Mouse (Mus musculus) midbrain, embryonic 11.5 days (tissue): ENCODE results near the gene Zw10. TPM values are rescaled to one million over a fixed set of nuclear protein-coding genes. Genes with fewer than 3 reads are reported as not detected.

Source experiments
- ATAC-seq: fragments of 200-750 bp; cut with Nextera tagmentation; 2 replicates; pipeline ENCODE4 v1.8.0; 2017; ENCODE audit warnings: moderate TSS enrichment, moderate library complexity; ENCODE audit not compliant: low FRiP score
- DNase-seq: peaks from one replicate; pipeline ENCODE4 v3.0.0; 2015; ENCODE audit warnings: low spot score; ENCODE audit errors: missing footprints
- H3K27ac ChIP-seq: fragments of 300-500 bp; sonication (generic); 2 replicates; pipeline ENCODE4 v1.5.1; 2014; ENCODE audit warnings: low read depth, low read length
- H3K27me3 ChIP-seq: fragments of 300-500 bp; sonication (generic); 2 replicates; pipeline ENCODE4 v1.6.1; 2014; ENCODE audit warnings: mild to moderate bottlenecking, low read length, moderate library complexity, mixed read lengths; ENCODE audit not compliant: control insufficient read depth, insufficient read depth
- H3K36me3 ChIP-seq: fragments of 300-500 bp; sonication (generic); 2 replicates; pipeline ENCODE4 v1.6.1; 2014; ENCODE audit warnings: mild to moderate bottlenecking, low read length, moderate library complexity, mixed read lengths; ENCODE audit not compliant: control insufficient read depth, insufficient read depth
- H3K4me1 ChIP-seq: fragments of 300-500 bp; sonication (generic); 2 replicates; pipeline ENCODE4 v1.6.1; 2014; ENCODE audit warnings: low read length; ENCODE audit not compliant: control insufficient read depth, insufficient read depth
- H3K4me2 ChIP-seq: fragments of 300-500 bp; sonication (generic); 2 replicates; pipeline ENCODE4 v1.6.1; 2014; ENCODE audit warnings: mild to moderate bottlenecking, moderate library complexity
- H3K4me3 ChIP-seq: fragments of 300-500 bp; sonication (generic); 2 replicates; pipeline ENCODE4 v1.5.1; 2014; ENCODE audit warnings: low read depth, low read length
- H3K9ac ChIP-seq: fragments of 300-500 bp; sonication (generic); 2 replicates; pipeline ENCODE4 v1.6.1; 2014; ENCODE audit warnings: low read length
- H3K9me3 ChIP-seq: fragments of 300-500 bp; sonication (generic); 2 replicates; pipeline ENCODE4 v1.6.1; 2016; ENCODE audit warnings: low read length; ENCODE audit not compliant: control insufficient read depth
- WGBS: fragments of 180-500 bp; shearing (Covaris S2); extraction: QIAGEN DNeasy Blood & Tissue Kit; methylation state at CpG from one replicate; pipeline ENCODE4 v1.1.7; 2014; 5-methylcytosine and 5-hydroxymethylcytosine counted together
- polyA plus RNA-seq: library from polyadenylated mRNA; unstranded; fragments of >200 nt; fragmentation: Nextera tagmentation; extraction: Ambion mirVana; gene quantifications from 2 replicates; pipeline ENCODE4 v1.2.1, GENCODE M21; 2014

Zw10 gene
- polyA plus RNA-seq, 1 experiment from 2014 or later = 56.1 TPM

GRCm38 (mm10) chr9:49076847-49077246 lies 21.4 kb downstream of the Zw10 start:
- 94% methylated on average over 3 of the region's 3 CpGs for WGBS
- no peak overlapping the region for H3K4me3 ChIP-seq
- H3K4me1 ChIP-seq = no peaks in the 10 kb centered on the region
- no peak overlapping the region for H3K9ac ChIP-seq
- H3K4me2 ChIP-seq = no peak overlapping the region
- no peak overlapping the region for H3K27ac ChIP-seq
- no peaks in the 10 kb centered on the region for H3K9me3 ChIP-seq
- no peak for DNase-seq
- H3K27me3 ChIP-seq = no peaks in the 10 kb centered on the region
- H3K36me3 ChIP-seq = peaks cover 20% of the 10 kb centered on the region
- ATAC-seq = no peak

- Histone ChIP-seq H3K4me3 (no peak within 1 kb of the TSS), H3K9ac (no peak within 1 kb of the TSS), H3K9me3 (no peaks in the 10 kb centered on the region), H3K27ac (no peak within 1 kb of the TSS), H3K4me1 (no peaks in the 10 kb centered on the region), H3K27me3 (no peaks in the 10 kb centered on the region), H3K36me3 (peaks cover 10% of the 10 kb centered on the region; the same call in 1 of the 2 replicates), H3K4me2 (no peak within 1 kb of the TSS)
- ATAC-seq (no peak), DNase-seq (peak; percentile 85)
- 65% methylated on average over 5 of the region's 5 CpGs for WGBS
Measured at GRCm38 (mm10) chr9:49081107-49081506, 25.7 kb downstream of the Zw10 start, which contains the start of gene Tmprss5. Gene Tmprss5, plus strand, starts transcription at chr9:49081260.

GRCm38 (mm10) chr9:49081561-49081960 lies 26.1 kb downstream of the Zw10 start:
- Histone ChIP-seq H3K9ac (no peak overlapping the region), H3K27me3 (no peaks in the 10 kb centered on the region)
- WGBS = 7% methylated on average over 4 of the region's 4 CpGs

GRCm38 (mm10) chr9:49087317-49087716 lies 31.9 kb downstream of the Zw10 start:
- Histone ChIP-seq H3K4me3 (no peak overlapping the region), H3K36me3 (no peaks in the 10 kb centered on the region), H3K4me1 (peaks cover 5% of the 10 kb centered on the region), H3K27me3 (no peaks in the 10 kb centered on the region), H3K27ac (no peak overlapping the region), H3K9ac (no peak overlapping the region), H3K4me2 (no peak overlapping the region), H3K9me3 (no peaks in the 10 kb centered on the region)
- peak; percentile 62 for ATAC-seq
- WGBS = 25% methylated on average over 11 of the region's 11 CpGs
- peak; percentile 87 for DNase-seq

More at GRCm38 (mm10) chr9:49081561-49081960, 26.1 kb downstream of the Zw10 start:
- no peak overlapping the region for H3K4me3 ChIP-seq
- H3K4me1 ChIP-seq = no peaks in the 10 kb centered on the region
- no peak overlapping the region for H3K4me2 ChIP-seq
- no peaks in the 10 kb centered on the region for H3K9me3 ChIP-seq
- H3K36me3 ChIP-seq = peaks cover 10% of the 10 kb centered on the region; the same call in 1 of the 2 replicates
- DNase-seq (peak; percentile 94), ATAC-seq (no peak)
- no peak overlapping the region for H3K27ac ChIP-seq

GRCm38 (mm10) chr9:49098871-49099270 lies 43.5 kb downstream of the Zw10 start:
- Histone ChIP-seq H3K4me2 (no peak overlapping the region), H3K9ac (no peak overlapping the region), H3K4me3 (no peak overlapping the region), H3K9me3 (no peaks in the 10 kb centered on the region), H3K4me1 (peaks cover 9% of the 10 kb centered on the region), H3K27ac (no peak overlapping the region), H3K27me3 (no peaks in the 10 kb centered on the region), H3K36me3 (no peaks in the 10 kb centered on the region)
- ATAC-seq (no peak), DNase-seq (no peak)
- 88% methylated on average over 3 of the region's 3 CpGs for WGBS

GRCm38 (mm10) chr9:49102328-49102727 lies 46.9 kb downstream of the Zw10 start:
- peak; percentile 93 for ATAC-seq
- 12% methylated on average over 1 of the region's 1 CpGs for WGBS
- DNase-seq = no peak

GRCm38 (mm10) chr9:49109101-49109500 lies 53.7 kb downstream of the Zw10 start:
- no peak for DNase-seq
- no peak for ATAC-seq
- Histone ChIP-seq H3K27ac (no peak overlapping the region), H3K9ac (no peak overlapping the region), H3K9me3 (no peaks in the 10 kb centered on the region), H3K4me1 (peaks cover 2% of the 10 kb centered on the region; the same call in 1 of the 2 replicates), H3K4me3 (no peak overlapping the region), H3K27me3 (no peaks in the 10 kb centered on the region), H3K36me3 (no peaks in the 10 kb centered on the region), H3K4me2 (no peak overlapping the region)
- WGBS = 45% methylated on average over 7 of the region's 7 CpGs

More at GRCm38 (mm10) chr9:49102328-49102727, 46.9 kb downstream of the Zw10 start:
- H3K36me3 ChIP-seq = no peaks in the 10 kb centered on the region
- no peak overlapping the region for H3K4me2 ChIP-seq
- H3K9ac ChIP-seq = no peak overlapping the region
- no peaks in the 10 kb centered on the region for H3K9me3 ChIP-seq
- H3K4me3 ChIP-seq = no peak overlapping the region
- H3K4me1 ChIP-seq = peaks cover 9% of the 10 kb centered on the region
- no peaks in the 10 kb centered on the region for H3K27me3 ChIP-seq
- no peak overlapping the region for H3K27ac ChIP-seq

GRCm38 (mm10) chr9:49110476-49111220 lies 55.2 kb downstream of the Zw10 start:
- no peaks in the 10 kb centered on the region for H3K36me3 ChIP-seq
- H3K4me3 ChIP-seq = no peak overlapping the region
- WGBS = 33% methylated on average over 6 of the region's 6 CpGs
- ATAC-seq = no peak
- no peak overlapping the region for H3K27ac ChIP-seq
- peaks cover 2% of the 10 kb centered on the region; the same call in 1 of the 2 replicates for H3K4me1 ChIP-seq
- H3K27me3 ChIP-seq = no peaks in the 10 kb centered on the region
- no peak overlapping the region for H3K9ac ChIP-seq
- no peak for DNase-seq
- H3K9me3 ChIP-seq = no peaks in the 10 kb centered on the region
- no peak overlapping the region for H3K4me2 ChIP-seq

GRCm38 (mm10) chr9:49111296-49111695 lies 55.9 kb downstream of the Zw10 start:
- no peak overlapping the region for H3K4me2 ChIP-seq
- H3K27ac ChIP-seq = no peak overlapping the region
- no peak overlapping the region for H3K4me3 ChIP-seq
- DNase-seq (no peak), ATAC-seq (no peak)
- no peaks in the 10 kb centered on the region for H3K27me3 ChIP-seq
- H3K9me3 ChIP-seq = no peaks in the 10 kb centered on the region
- H3K4me1 ChIP-seq = peaks cover 2% of the 10 kb centered on the region; the same call in 1 of the 2 replicates
- H3K36me3 ChIP-seq = no peaks in the 10 kb centered on the region
- no peak overlapping the region for H3K9ac ChIP-seq
- WGBS = 88% methylated on average over 5 of the region's 5 CpGs
